19 mouse cellular contexts compared by ENCODE assay signal in the genomic region with DNA sequence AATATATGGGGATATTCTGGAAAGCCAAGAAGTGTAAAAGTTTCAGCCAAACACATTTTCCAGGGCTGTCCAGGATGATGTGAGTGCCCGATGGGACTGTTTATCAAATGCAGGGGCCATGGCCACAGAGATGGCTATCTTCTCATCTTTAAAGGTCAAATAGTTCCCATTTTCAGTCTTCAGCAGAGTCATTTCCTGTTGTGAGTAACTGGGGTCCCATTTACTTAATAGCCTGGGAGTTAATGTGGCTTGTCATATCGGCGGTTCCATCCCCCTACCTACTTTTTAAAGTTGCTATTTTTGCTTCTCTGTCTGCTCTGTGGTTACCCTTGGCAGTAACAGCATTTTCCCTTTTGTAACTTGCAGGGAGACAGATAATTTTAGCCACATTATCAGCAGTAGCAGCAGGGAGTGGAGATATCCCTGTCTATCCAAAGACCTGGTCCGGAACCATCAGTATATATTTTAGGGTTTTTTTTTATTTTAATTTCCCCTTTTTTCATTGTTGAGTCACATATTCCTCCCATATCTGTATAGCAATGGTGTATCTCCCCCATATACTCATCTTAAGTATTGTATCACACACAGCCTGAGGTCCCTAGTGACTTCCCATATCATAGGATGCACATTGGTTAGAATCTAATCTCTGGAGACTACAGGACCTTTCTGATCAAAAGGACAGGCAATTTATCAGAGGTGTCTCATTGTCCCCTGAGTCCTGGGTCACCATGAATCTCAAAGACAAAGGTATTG.
A peak's percentile ranks its signal among the peaks of the same experiment; 100 is the strongest.
DNase-seq lines count a peak whose midpoint lies in the region; ATAC-seq and TF ChIP-seq lines count a peak whose summit lies in the region.
"Had no signal": no experiment of that assay in that cellular context is flagged by ENCODE, and none has a peak within 500 bp of the region (broad histone marks: within the 10 kb centered on the region; RNA-seq: fewer than 3 reads in every experiment).

No protein-coding gene starts in this region.

- peak overlapping the region; percentile 41; the same call in 1 of the 2 replicates for H3K27ac ChIP-seq in MEL (ENCODE audit: control insufficient read depth, low read depth, low read length)
- peak overlapping the region; percentile 44 for H3K27ac ChIP-seq in heart, embryonic 12.5 days (ENCODE audit: poor library complexity, severe bottlenecking)
- H3K27ac ChIP-seq: embryonic facial prominence, embryonic 13.5 days; hindbrain, embryonic 10.5 days; midbrain, embryonic 13.5 days; stomach, embryonic 15.5 days had no signal

- ATAC-seq in heart, embryonic 12.5 days (ENCODE audit: insufficient number of reproducible peaks, low FRiP score), result no peak
- ATAC-seq: midbrain, embryonic 13.5 days had no signal

- no peak for TF ChIP-seq RAD21 in MEL (IDR thresholded peaks at IDR 0.05; ENCODE audit: low read depth, low read length)

- no peak overlapping the region for H3K4me3 ChIP-seq in MEL (ENCODE audit: control insufficient read depth in 1 of 2, insufficient read depth in 1 of 2, low read depth in 2 of 2, low read length in 2 of 2)
- H3K4me3 ChIP-seq in heart, embryonic 12.5 days, result no peak overlapping the region
- H3K4me3 ChIP-seq in megakaryocyte, embryonic 14.5 days (replicated peaks), result peak overlapping the region; percentile 23
- H3K4me3 ChIP-seq: embryonic facial prominence, embryonic 13.5 days; hindbrain, embryonic 10.5 days; midbrain, embryonic 13.5 days; stomach, embryonic 15.5 days had no signal

- peak; percentile 92 to 93 for TF ChIP-seq EP300 in MEL (IDR thresholded peaks at IDR 0.05; ENCODE audit: low read depth in 1 of 2, low read length in 2 of 2)

- no peaks in the 10 kb centered on the region for H3K79me2 ChIP-seq in MEL (ENCODE audit: control insufficient read depth, insufficient read depth, low read length, poor library complexity)

- 6% methylated on average over 4 of the region's 4 CpGs for WGBS in heart, embryonic 12.5 days

- no peak for TF ChIP-seq POLR2A in MEL (IDR thresholded peaks at IDR 0.05; ENCODE audit: control insufficient read depth in 1 of 2, insufficient read depth in 1 of 2, low read depth in 1 of 2, low read length in 2 of 2, poor library complexity in 1 of 2)

- H3K9ac ChIP-seq in MEL (ENCODE audit: control insufficient read depth, low read depth, low read length, poor library complexity, severe bottlenecking), result no peak overlapping the region
- no peak overlapping the region for H3K9ac ChIP-seq in heart, embryonic 12.5 days
- H3K9ac ChIP-seq: embryonic facial prominence, embryonic 13.5 days; midbrain, embryonic 13.5 days; stomach, embryonic 15.5 days had no signal

- DNase-seq in 416B (ENCODE audit: low read depth) (peak; percentile 98), MEL (ENCODE audit: low read depth, low spot score) (peak; percentile 88)
- no peak for DNase-seq in kidney, adult 18-20 months
- DNase-seq in right cerebral cortex, postnatal 14 days, result no peak
- DNase-seq in kidney, postnatal 36 days, result no peak
- DNase-seq: adrenal gland, adult 2 months; cerebellum, adult 18-20 months; gastrocnemius, postnatal 10 days; kidney, adult 8-10 months; kidney, postnatal 25 days; lung, adult 2 months; lung, postnatal 36 days; thymus, adult 2 months had no signal

- peak overlapping the region; percentile 8; the same call in 1 of the 2 replicates for H3K4me2 ChIP-seq in heart, embryonic 12.5 days
- H3K4me2 ChIP-seq: embryonic facial prominence, embryonic 13.5 days; midbrain, embryonic 13.5 days; stomach, embryonic 15.5 days had no signal

- no peaks in the 10 kb centered on the region for H3K9me3 ChIP-seq in MEL (replicated peaks; ENCODE audit: insufficient read depth, low read length)
- peaks cover 5% of the 10 kb centered on the region; the same call in 1 of the 2 replicates for H3K9me3 ChIP-seq in heart, embryonic 12.5 days (replicated peaks)
- peaks cover 6% of the 10 kb centered on the region for H3K9me3 ChIP-seq in megakaryocyte, embryonic 14.5 days
- H3K9me3 ChIP-seq: embryonic facial prominence, embryonic 13.5 days; hindbrain, embryonic 10.5 days; midbrain, embryonic 13.5 days; stomach, embryonic 15.5 days had no signal

- no peak for TF ChIP-seq CTCF in MEL (IDR thresholded peaks at IDR 0.05 in 2 of 3, conservative IDR thresholded peaks at IDR 0.05 in 1 of 3; ENCODE audit: control insufficient read depth in 1 of 3, insufficient read depth in 1 of 3, low read depth in 2 of 3, low read length in 3 of 3, poor library complexity in 1 of 3, severe bottlenecking in 1 of 3)

- peaks cover 0 to 18% of the 10 kb centered on the region in 2 experiments; a peak in 2 of 4 replicates for H3K36me3 ChIP-seq in MEL (ENCODE audit: control insufficient read depth in 1 of 2, insufficient read depth in 2 of 2, low read length in 2 of 2)
- H3K36me3 ChIP-seq in heart, embryonic 12.5 days, result no peaks in the 10 kb centered on the region
- H3K36me3 ChIP-seq in megakaryocyte, embryonic 14.5 days (replicated peaks; ENCODE audit: low read length), result no peaks in the 10 kb centered on the region
- H3K36me3 ChIP-seq: embryonic facial prominence, embryonic 13.5 days; hindbrain, embryonic 10.5 days; midbrain, embryonic 13.5 days; stomach, embryonic 15.5 days had no signal

- H3K27me3 ChIP-seq in MEL (ENCODE audit: control insufficient read depth in 1 of 2, insufficient read depth in 2 of 2, low read length in 2 of 2), result peaks cover 0 to under 1% of the 10 kb centered on the region in 2 experiments; a peak in 1 of 4 replicates
- H3K27me3 ChIP-seq in heart, embryonic 12.5 days (replicated peaks), result no peaks in the 10 kb centered on the region
- no peaks in the 10 kb centered on the region for H3K27me3 ChIP-seq in megakaryocyte, embryonic 14.5 days (replicated peaks)
- H3K27me3 ChIP-seq: stomach, embryonic 15.5 days had no signal

- H3K4me1 ChIP-seq in MEL (ENCODE audit: control insufficient read depth in 1 of 2, insufficient read depth in 2 of 2, low read length in 2 of 2), result peaks cover 2 to 12% of the 10 kb centered on the region in 2 experiments; a peak in 3 of 4 replicates
- H3K4me1 ChIP-seq in heart, embryonic 12.5 days (replicated peaks), result peaks cover 19% of the 10 kb centered on the region
- peaks cover 30% of the 10 kb centered on the region for H3K4me1 ChIP-seq in megakaryocyte, embryonic 14.5 days
- H3K4me1 ChIP-seq: embryonic facial prominence, embryonic 13.5 days; stomach, embryonic 15.5 days had no signal

TF ChIP-seq in MEL, 35 proteins besides CTCF, POLR2A, EP300 and RAD21:
- TF ChIP-seq MAFK (IDR thresholded peaks at IDR 0.05; ENCODE audit: borderline replicate concordance, low read depth, low read length), result peak; percentile 68; the same call in 1 of the 2 replicates
- TF ChIP-seq GATA1 (IDR thresholded peaks at IDR 0.05; ENCODE audit: low read depth, low read length), result peak; percentile 89
- no peak for TF ChIP-seq SIN3A (IDR thresholded peaks at IDR 0.05; ENCODE audit: low read length)
- TF ChIP-seq RCOR1 (IDR thresholded peaks at IDR 0.05; ENCODE audit: low read depth, low read length), result peak; percentile 88
- peak; percentile 67 for TF ChIP-seq MYB (IDR thresholded peaks at IDR 0.05; ENCODE audit: low read depth, low read length)
- TF ChIP-seq UBTF (IDR thresholded peaks at IDR 0.05; ENCODE audit: borderline replicate concordance, insufficient read depth, low read depth, low read length), result no peak
- TF ChIP-seq MAX (IDR thresholded peaks at IDR 0.05; ENCODE audit: low read length), result no peak
- TF ChIP-seq SMC3 (IDR thresholded peaks at IDR 0.05; ENCODE audit: low read depth, low read length), result no peak
- no peak for TF ChIP-seq USF1 (IDR thresholded peaks at IDR 0.05; ENCODE audit: low read depth, low read length)
- TF ChIP-seq ETS1 (IDR thresholded peaks at IDR 0.05; ENCODE audit: low read depth, low read length), result peak; percentile 96
- TF ChIP-seq TCF12 (IDR thresholded peaks at IDR 0.05; ENCODE audit: low read depth, low read length), result peak; percentile 91
- peak; percentile 93 for TF ChIP-seq ZNF384 (IDR thresholded peaks at IDR 0.05; ENCODE audit: low read depth, low read length)
- TF ChIP-seq E2F4 (IDR thresholded peaks at IDR 0.05; ENCODE audit: borderline replicate concordance, low read depth, low read length), result no peak
- TF ChIP-seq MXI1 (IDR thresholded peaks at IDR 0.05; ENCODE audit: low read depth, low read length), result peak; percentile 24; the same call in 1 of the 2 replicates
- no peak for TF ChIP-seq HCFC1 (IDR thresholded peaks at IDR 0.05; ENCODE audit: low read depth, low read length)
- no peak for TF ChIP-seq JUND (IDR thresholded peaks at IDR 0.05; ENCODE audit: low read depth, low read length)
- TF ChIP-seq CHD1 (IDR thresholded peaks at IDR 0.05; ENCODE audit: low read depth, low read length), result no peak
- TF ChIP-seq CHD2 (IDR thresholded peaks at IDR 0.05; ENCODE audit: low read length), result no peak
- TF ChIP-seq BHLHE40 (IDR thresholded peaks at IDR 0.05; ENCODE audit: borderline replicate concordance, low read depth, low read length), result 0 out of 2 replicates have a peak, but pooled peaks have one; percentile 35
- TF ChIP-seq MEF2A (IDR thresholded peaks at IDR 0.05; ENCODE audit: extremely low read depth, insufficient replicate concordance, low read depth, low read length, poor library complexity, severe bottlenecking), result peak; percentile 99
- TF ChIP-seq NRF1 (IDR thresholded peaks at IDR 0.05; ENCODE audit: insufficient read depth, low read depth, low read length, poor library complexity, severe bottlenecking), result no peak
- no peak for TF ChIP-seq GABPA (IDR thresholded peaks at IDR 0.05; ENCODE audit: low read depth, low read length)
- TF ChIP-seq ZC3H11A (IDR thresholded peaks at IDR 0.05; ENCODE audit: low read depth, low read length), result no peak
- TF ChIP-seq POLR2AphosphoS5 (IDR thresholded peaks at IDR 0.05; ENCODE audit: borderline replicate concordance, low read depth, low read length), result no peak
- TF ChIP-seq NELFE (IDR thresholded peaks at IDR 0.05; ENCODE audit: low read depth, low read length), result no peak
- TF ChIP-seq TAL1 (IDR thresholded peaks at IDR 0.05; ENCODE audit: low read length), result peak; percentile 87
TF ChIP-seq in MEL: peak in this region for 11.

Comparison
In these comparisons a context has a peak if more than half of its experiments do, and no peak if none do; other contexts are left out.
1. DNase-seq: peak in 416B (single experiment) and MEL (single experiment); none in kidney, adult 18-20 months (single experiment), right cerebral cortex, postnatal 14 days (single experiment) and kidney, postnatal 36 days (0 of 2).